Mouse (Mus musculus): ENCODE data around the gene Tuba1a.
"Not testable (repeated sequence)": the region's sequence is repeated elsewhere in the genome, so short reads cannot be mapped to it uniquely, and the experiment has no call there.

Gene Tuba1a

DNA sequence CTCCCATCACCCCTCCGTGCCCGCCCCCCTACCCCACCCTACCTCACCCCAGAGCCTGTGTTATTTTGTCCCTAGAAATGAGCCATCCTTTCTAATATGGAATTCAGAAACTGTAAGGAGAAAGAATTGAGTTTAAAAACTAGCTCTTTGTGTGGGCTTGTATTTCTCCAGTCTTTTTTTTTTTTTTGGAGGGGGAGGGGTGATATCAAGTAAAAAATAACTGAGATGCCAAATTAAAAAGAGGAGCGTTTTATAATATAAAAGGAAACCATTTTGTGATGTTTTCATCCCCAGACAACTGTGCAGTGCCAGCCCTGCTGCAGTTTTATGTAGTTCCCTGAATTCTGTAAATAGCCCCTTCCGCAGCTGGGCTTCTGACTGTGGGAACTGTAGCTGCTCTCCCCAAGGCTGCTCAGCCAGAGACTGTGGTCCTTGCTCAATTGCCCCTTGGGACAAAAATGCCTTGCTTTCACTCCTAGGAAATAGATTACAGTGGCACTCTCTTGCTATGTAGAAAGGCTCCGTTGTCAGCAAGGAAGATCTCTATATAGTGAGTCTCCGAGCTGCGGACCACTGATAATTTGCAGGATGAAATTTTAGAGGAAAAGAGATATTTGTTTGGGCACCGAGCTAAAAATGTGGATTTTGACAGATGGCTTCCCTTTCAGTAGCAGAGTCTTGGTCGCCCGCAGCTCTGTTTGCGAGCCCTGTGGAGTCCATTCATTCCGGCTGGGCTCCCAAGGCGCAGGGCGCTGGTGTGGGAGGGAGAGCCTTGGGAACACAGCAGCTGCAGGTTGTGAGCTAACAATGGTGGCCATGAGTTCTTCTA, 1.1 kb upstream of the Tuba1a start:
- no peak for DNase-seq

GRCm38 (mm10) chr15:98952751-98953400, 627 bp downstream of the Tuba1a start:
- DNase-seq: peak; percentile 88 to 89

DNA sequence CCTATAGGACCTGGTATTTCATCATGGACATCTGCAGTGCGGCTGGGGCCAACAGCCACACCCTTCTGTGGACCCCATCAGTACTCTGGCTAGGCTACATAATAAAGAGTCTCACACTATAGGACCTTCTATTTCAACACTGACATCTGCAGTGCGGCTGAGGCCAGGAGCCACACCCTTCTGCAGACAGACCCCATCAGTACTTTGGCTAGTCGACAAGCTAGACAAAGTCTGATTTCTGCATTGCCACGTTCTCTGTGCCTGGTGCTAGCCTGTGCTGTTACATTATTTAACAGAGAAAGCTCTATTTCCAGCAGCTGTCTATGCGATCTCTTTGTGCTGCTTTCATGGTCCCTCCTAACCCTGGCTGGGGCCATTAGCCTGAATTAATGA, 1.4 kb downstream of the Tuba1a start:
- DNase-seq: no peak

DNA sequence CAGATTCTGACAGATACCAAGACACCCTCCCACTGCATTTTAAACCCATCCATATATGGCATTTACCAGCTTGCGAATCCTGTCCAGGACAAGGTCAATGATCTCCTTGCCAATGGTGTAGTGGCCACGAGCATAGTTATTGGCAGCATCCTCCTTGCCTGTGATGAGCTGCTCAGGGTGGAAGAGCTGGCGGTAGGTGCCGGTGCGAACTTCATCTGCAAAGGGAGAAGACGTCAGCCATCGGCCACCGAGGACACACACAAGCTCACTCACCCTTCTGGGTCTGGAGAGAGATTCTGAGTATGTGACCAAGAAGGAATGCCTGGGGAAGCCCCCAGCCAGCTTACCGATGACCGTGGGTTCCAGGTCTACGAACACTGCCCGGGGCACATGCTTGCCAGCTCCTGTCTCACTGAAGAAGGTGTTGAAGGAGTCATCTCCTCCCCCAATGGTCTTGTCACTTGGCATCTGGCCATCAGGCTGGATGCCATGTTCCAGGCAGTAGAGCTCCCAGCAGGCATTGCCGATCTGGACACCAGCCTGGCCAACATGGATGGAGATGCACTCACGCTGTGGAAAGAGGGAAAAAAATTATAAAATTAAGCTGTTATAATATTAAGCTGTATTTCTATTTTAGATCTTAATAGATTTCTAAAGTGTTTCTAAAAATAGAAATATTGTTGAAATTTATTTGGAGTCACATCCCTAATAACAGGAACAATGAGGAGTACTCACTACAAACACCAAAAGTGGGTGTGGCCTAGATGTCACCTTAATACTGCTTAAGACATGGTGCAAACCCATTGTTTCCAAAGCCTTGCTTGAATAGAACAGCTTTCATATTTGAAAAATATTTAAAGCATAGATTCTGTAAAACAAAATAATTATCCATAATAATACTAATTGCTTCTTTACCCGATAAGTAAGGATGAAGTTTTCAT, 2.1 kb downstream of the Tuba1a start:
- DNase-seq: not testable (repeated sequence)

- DNase-seq: no peak
Measured at GRCm38 (mm10) chr15:98949607-98949892, 4.0 kb downstream of the Tuba1a start.

- no peak for DNase-seq
Measured at GRCm38 (mm10) chr15:98948857-98949606, 4.5 kb downstream of the Tuba1a start.

- DNase-seq: no peak
Measured at GRCm38 (mm10) chr15:98948382-98948781, 5.1 kb downstream of the Tuba1a start.

DNA sequence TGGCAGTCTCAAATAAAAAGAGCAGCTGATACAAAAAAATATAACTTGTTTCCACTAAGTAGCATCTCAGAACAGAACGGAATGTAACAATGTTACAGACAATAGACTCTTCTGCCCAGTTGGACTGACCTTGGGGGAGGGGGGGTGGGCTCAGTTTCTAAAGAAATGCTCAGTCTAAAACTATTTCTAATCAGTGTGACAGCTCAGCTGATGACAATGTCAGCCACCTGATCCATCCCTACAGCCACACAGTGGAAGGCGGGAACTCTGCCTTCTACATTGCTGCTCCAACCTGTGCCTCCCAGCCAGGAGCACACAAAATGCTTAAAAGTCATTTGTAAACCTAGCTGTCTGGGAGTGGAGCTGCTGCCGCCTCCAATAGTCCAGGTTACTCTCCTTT, 5.6 kb downstream of the Tuba1a start:
- DNase-seq: no peak

GRCm38 (mm10) chr15:98943133-98943532, 10.4 kb downstream of the Tuba1a start:
- no peak for DNase-seq

DNA sequence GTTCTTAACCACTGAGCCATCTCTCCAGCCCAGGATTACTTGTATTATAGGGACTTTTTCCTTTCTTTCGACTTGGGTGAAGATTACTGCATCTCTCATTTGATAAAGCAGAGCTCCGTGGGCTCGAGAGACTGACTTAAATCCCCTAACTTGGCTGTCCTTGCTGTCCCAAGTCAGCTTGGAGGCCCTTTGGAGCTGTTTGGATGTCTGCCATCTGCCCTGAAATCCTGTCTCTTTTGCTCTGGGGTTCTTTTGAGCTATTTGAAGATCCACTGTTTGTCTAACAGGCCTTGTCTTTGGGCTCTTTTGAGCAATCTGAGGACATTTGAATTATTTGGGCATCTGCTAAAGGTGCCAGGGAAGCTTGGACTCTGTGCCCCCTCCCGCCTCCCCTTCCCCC, 11.4 kb downstream of the Tuba1a start:
- no peak for DNase-seq

GRCm38 (mm10) chr15:98941539-98941938, 12.0 kb downstream of the Tuba1a start:
- no peak for DNase-seq

- DNase-seq: no peak
Measured at GRCm38 (mm10) chr15:98940816-98941215, 12.7 kb downstream of the Tuba1a start.

DNA sequence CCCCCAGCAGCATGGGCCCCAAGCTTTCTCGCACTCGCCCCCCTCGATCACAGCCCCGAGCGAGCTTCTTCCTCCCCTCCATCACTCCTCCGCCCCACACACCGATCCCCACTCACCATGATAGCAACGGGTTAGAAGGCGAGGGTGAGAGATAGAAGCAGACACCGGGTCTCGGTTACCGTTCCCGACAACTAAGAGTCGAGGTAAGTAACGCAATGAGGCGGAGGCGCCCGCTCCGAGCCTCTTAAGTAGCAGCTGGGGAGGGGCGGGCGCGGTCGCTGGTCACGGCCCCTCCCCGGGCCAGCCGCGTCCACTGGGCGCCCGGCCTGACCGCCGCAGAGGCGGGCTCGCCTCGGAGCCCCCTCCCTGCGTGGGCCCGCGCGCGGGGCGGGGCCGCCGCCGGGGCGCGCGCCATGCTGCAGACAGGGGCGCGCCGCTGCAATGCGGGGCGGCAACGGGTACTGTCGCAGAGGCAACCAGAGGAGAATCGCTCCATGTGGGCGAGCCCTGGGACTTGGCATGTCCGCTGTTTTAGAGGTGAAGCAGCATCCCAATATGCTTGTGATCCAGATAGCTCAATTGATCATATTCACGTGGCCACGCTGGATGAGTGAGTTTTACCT, 19.2 kb downstream of the Tuba1a start, which contains the start of gene Tuba1b:
Gene Tuba1b (minus strand): TSS at position 349 of the 623 bp plus-strand sequence.
- peak; percentile 84 to 91 for DNase-seq

DNA sequence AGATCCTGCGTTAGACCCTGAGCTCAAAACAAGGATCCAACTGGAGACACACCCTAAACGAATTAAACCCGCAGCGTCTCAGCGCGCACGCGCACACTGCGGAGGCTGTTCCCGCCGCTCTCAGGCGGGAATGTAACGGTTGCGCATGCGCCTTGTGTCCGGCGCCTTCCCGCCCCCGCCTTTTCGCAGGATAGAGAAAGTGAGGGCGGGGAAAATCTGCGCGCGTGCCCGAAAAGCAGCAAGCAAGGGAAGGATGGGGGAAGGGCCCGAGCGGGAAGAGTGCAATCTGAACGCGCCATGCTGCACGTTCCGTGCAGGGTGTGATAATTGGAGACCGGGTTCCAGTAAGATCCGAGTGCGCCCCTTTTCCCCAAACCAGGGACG, 19.7 kb downstream of the Tuba1a start:
- DNase-seq: peak; percentile 93 to 96

DNA sequence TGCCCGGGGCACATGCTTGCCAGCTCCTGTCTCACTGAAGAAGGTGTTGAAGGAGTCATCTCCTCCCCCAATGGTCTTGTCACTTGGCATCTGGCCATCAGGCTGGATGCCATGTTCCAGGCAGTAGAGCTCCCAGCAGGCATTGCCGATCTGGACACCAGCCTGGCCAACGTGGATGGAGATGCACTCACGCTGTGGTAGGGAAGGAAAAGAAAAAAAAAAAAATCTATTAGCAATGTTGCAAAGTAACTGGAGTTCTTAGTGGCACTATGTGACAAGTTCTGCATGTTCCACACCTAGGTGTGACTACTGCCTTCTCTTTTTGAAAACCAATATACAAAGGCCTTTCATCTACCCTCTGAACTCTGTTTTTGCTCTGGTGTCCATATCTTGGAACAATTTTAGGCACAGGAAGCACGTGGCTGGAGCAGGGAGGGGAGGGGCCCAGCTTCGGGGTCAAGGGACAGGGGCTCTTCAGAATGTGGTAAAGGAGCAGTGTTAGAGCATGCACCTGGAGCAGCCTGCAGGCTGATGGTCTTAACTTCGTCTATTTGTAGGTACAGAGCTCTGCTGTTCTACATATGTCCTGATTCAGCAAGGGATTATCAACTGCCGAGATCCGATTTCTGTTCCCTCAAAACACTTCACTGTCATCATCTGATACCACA, 20.4 kb downstream of the Tuba1a start:
- peak; percentile 19 to 52 for DNase-seq

DNA sequence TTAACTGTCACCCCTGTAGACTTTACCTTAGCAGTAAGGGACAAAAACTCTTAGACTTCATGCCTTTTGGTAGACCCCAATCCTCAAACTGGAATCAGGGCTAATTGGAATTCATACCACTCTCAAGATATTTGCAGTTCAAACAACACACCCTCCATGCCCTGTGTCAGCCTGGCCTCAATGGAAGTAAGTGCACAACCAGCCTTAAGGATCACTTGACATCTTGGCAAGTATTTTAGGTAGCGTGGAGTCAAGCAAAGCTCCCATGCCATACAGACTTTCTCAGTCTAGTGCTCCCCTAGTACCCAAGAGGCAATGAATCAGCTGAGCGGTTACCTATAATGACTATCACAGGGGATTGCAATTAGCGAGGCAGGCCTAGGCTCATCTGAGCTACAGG, 22.5 kb downstream of the Tuba1a start:
- DNase-seq: no peak

GRCm38 (mm10) chr15:98930017-98930734, 23.3 kb downstream of the Tuba1a start:
- DNase-seq: no peak

DNA sequence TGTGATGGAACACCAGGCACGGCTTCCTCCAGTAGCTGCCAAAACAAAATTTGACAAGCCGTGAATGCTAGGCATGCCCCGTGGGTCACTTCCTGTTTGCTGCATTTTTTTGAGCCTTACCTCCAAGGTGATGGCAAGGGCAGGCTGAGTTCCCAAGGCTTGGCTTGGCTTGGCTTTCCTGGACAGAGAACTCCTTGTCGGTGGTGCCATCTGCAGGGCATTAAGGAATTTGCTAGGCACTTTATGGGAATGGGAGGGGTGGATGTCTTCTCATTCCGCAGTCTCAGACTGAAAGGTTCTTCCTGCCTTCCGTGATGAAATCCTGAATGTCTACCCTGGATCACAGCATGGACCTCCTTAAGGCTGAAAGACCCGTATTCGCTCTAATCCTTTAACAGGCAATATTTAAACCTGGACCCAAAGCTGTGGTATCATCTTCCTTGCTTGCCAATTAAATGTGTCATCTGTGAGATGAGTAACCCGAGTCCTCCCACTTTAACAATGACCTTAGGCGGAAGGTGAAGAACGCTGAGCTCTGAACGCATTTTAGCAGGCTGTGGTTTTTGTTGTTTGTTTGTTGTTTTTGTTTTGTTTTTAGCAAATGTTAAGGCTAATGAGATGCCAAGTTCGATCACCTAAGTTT, 24.8 kb downstream of the Tuba1a start:
- DNase-seq: peak in 1 of 2 experiments; percentile 18

DNA sequence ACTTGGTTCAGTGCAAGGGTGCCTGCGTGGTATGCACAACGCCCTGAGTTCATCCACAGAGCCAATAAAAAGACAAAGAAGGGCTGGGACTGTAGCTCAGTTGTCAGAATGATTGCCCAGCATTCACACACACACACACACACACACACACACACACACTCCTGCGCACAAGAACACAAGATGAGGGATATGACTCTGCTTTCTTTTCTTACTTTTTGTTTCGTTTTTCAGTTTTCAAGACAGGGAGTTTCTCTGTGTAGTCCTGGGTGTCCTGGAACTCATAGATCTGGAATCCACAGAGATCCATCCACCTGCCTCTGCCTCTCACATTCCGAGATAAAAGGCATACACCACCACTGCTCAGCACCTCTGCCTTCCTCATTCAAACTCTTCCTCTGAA, 25.9 kb downstream of the Tuba1a start:
- DNase-seq: no peak

- DNase-seq: no peak
Measured at GRCm38 (mm10) chr15:98924682-98925081, 28.8 kb downstream of the Tuba1a start.
